Mouse (Mus musculus) cerebellum, adult (tissue): ENCODE measurements around the gene Cmss1.
A peak's percentile ranks its signal among the peaks of the same experiment; 100 is the strongest.

ENCODE experiments used
- ATAC-seq: cut with Nextera tagmentation; 2 replicates; pipeline ENCODE4 v1.9.2; 2017; ENCODE audit warnings: mild to moderate bottlenecking, moderate library complexity, mixed read lengths; ENCODE audit not compliant: insufficient number of reproducible peaks, low FRiP score, low TSS enrichment

Gene Cmss1

DNA sequence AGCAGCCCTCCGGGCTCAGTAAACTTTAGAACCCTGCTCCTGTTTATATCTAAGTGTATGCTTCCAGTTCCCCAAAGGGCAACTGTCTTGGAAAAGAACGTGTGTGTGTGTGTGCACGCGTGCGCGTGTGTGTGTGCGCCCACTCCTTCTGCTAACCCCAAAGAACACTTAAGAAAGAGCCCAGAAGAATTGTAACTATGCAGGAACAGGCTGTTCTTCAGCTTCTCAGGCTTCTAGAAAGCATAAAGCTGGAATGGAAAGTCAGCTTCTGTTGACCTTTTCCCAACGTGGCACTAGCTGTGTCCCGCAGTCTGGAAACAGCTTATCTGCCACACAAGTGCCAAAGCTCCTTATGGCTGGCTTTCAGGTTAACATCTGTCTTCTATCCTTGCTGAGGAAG lies 291.6 kb downstream of the Cmss1 start:
- ATAC-seq = no peak

DNA sequence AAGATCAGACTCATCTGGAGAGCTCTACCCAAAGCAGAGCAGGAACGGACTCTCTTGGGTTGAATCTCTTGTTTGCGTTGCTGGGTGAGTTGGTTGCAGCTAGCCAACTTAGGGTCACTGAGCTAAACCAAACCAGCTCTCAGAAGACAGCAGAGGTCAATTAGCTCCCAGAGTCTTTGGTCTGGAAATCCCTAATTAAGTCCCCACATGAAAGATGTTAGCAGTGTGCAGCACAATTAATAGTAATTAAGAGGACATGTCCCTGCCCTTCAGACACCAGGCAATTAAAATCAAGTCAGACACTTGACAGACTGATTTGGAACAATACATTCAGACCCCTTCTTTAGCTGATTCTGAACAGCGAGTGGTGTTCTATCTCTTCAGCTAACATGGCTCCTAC lies 292.4 kb downstream of the Cmss1 start:
- ATAC-seq = no peak

DNA sequence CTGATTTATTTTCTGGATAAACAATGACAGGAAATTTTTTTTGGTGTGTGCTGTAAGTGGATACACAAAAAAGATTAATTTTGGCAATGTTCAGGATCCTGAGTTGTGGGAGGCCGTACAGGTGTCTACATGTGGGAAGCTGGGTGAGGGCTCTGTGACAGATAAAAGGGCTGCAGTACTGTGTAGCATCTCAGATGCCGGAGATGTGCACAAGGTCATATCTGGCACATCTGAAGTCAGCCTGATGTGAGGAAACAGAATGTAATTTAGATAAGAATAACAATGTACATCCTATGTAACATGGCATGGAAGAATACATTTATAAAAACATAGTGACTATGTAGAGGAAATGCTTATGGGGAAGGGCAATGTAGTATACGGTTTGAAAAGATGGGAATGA lies 293.2 kb downstream of the Cmss1 start:
- no peak for ATAC-seq

DNA sequence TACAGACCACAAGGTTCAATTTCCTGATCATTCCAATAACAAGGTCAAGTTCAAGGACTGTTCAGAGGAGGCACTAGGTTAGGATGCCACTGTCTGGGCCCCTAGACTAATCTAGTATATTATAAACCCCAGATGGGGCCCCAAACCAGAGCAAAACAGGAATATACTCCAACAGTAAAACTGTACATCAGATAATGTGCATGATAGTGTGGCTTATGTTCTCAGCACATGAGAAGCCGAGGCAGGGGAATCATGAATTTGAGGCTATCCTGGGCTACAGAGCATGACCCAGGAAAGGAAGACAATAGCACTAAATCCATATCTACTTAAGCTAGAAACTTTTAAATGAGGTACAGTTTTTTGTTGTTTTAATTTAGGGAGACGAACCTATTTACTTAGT lies 294.5 kb downstream of the Cmss1 start:
- no peak for ATAC-seq

DNA sequence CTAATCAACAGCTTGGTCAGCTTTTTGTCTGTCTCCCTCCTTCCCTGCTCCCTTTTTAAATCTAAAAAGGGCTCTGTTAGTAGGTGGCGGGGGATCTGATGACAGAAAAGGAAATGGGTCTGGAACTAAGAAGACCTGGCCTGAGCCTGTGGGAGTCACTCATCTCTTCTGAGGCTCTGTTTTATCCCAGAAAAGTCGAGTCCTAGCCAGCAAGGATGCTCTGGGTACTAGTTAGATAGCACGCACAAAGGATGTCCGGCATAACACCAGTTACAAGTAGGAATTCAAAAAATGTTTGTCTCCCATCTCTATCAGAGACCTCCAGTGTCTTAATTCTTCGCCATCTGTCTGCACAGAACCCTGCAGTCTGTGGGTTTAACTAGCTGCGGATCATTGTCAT lies 301.2 kb downstream of the Cmss1 start:
- ATAC-seq = no peak

DNA sequence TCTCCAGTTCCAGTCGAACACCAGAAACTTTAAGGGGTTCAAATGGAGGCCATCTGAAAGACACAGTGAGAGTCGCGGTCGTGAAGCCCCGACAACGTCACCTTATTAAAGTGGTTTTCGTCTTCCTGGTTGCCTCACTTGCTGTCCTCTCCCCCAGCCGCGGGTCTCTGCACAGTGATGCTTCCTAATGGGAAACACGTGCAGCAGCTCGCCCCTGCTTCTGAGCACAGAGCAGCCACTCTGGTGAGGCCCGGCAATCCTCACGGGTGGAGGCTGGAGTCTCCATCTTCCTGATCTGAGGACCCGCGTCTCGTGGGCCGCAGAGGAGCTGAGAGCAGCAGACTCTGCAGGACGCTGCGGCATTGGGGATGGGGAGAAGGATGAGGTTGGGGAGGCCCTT lies 302.9 kb downstream of the Cmss1 start:
- no peak for ATAC-seq

DNA sequence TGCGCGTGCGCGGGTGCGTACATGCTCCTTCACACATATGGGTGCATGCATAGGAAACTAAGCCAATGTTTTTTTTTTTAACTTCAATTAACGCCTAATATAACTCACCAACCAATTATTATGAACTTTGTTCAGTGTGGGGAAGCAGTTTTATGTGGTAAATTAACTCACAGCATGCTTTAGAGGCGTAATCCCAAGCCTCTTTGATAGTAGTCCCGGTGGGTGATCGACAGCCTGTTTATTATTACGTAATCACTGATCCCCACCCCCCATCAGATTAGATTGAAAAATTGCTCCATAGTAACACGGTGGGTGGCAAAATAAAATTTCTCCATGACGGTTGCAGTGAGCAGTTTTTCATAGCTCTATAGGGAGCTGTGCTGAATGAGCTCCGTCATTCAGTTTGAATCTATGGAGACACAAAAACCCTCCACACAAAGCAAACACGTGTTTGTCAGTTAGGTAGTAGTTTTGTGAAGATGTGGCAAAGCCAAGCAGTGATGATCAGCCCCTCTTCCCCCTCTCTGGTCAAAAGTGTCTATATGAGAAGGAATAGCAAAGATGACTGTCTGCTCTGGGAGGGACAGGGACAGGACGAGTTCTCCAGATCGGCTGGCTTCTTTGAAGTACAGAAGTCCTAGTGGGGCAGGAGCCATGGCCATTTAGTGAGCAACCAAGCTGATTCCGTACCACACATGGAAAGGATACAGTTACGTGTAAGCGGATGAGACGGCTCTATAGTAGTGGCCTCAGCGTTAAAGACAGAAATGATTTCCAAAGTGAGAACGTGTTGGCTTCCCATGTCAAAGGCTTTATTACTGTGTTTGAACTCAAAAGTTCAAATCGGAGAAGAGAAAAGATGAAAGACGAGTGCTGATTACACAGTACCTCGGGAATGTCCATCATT lies 303.6 kb downstream of the Cmss1 start:
- ATAC-seq = no peak

DNA sequence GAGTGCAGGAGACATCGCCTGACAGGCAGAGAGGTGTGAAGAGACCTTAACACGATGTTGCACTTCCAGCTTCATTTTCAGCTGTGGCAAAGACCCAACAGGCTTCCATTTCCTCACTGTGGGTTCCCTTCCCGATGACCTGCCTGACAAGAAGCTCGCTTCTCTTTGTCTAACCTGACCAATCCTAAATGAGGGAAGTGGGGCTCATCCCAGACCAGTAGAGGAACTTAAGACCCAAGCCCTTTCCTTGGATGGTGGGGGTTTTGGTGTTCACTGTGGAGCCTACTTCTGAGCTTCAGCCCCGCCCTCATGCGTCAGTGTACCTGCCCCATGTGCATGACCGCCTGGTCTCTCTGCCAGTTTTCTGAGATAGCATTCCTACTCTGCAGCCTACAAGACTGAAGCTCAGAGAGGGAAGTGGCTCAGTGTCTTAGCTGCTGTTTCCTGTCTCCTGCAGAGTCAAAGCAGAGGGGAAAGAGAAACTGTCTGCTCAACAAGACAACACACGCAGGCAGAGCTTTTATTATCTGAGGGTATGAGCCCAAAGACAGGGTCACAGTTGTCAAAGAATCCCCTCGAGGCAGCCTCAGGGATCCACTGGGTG lies 305.1 kb downstream of the Cmss1 start:
- ATAC-seq = 0 out of 2 replicates have a peak, but pooled peaks have one; percentile 49

DNA sequence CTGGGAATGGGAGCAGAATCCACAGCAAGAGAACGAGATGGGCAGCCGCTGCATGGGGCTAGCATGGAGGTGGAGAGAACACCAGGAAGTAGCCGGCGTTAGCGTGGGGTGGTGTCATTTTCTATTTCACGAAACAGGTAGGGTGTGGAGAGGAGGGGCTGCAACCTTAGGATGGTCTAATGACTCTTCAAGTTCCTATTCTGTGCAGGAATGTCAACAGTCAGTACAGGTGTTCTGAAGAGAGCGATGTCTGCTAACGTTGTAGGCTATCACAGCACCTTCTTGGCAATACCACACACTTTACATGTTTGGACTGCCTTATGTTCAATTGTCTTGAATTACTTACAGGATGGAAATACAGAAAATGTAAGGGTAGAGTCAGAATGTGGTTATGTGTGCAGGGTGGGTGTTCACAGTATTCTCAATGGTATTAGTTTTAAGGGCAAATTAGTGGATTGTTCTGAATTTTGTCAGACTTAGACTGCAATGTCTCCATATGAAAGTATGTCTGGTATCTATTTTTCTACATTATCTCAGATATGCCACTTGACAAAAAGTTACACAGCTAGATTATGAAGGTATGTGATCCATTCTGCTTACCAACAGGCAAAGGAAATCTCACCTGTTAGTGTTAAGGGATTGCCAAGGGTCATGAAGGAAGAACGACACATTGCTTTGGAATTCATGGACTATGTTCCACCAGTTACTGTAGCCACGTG lies 311.3 kb downstream of the Cmss1 start:
- no peak for ATAC-seq

DNA sequence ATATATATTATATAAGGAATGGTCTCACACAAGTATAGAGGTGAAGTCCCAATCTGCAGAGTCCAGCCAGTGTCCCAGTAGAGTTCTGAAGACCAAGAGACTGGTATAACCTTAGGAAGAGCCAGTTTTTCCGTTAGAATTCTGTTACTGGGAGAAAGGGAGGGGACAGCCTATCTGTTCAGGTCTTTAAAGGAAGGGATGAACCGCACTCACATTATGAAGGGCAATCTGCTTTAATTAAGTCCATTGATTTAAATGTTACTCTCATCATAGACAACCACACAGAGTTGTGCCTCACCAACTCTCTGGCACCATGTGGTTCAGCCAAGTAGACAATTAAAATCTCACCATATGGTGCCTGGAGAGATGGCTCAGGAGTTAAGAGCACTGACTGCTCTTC lies 313.9 kb downstream of the Cmss1 start, which contains the start of gene Tmem30c:
TSS of gene Tmem30c (minus strand) at position 101 of the 400 bp plus-strand sequence.
- no peak for ATAC-seq

DNA sequence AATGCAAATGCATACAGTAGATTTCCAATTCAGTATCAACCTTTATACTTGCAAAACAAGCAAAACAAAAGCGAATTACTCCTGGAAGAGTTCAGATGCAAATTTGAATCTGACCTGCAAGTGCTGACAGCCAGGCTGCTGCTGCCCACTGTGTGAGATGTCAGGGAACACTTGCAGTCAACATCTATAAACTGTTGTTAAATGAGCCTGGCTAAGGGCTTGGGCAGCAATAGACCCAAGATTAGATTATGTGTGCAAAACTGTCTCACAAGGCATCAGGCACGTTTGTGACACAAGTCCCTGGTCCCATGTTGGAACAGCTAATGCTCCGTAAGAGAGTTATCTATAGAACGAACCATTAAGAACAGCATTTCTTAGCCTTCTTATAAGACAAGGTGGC lies 314.4 kb downstream of the Cmss1 start:
- no peak for ATAC-seq

DNA sequence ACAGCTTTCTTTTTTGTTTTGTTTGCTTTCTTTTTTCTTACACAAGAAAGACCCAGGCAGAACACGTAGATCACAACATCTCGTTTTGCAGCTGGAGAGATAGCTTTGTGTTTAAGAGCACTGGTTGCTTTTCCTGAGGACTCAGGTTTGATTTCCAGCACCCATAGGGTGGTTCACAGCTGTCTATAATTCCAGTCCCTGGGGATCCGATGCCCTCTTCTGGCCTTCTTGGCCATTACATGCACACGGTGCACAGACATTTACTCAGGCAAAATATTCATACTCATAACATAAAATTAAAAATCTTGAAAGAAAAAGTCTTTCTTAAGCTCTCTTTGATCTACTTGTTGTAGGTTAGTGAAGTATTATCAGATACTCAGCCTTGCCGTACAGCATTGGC lies 315.0 kb downstream of the Cmss1 start:
- ATAC-seq = no peak

DNA sequence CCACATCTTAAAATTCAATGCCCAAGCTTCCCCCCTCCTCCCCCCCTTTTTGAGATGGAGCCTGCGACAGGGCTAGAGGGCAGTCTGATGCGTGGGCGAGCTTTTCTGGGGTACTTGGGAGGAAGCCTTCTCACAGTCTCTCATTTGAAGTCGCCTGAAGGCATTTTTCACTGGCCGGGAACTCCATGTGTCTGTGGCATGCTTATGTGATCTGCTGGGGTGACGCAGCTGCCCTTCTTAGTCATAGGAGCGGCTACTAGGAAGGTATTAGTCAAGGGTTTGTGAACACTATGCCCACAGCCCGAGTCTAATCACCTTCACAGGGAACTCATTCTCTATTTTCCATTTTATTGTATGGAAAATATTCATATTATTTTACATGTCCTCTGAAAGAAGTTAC lies 325.2 kb downstream of the Cmss1 start:
- no peak for ATAC-seq

DNA sequence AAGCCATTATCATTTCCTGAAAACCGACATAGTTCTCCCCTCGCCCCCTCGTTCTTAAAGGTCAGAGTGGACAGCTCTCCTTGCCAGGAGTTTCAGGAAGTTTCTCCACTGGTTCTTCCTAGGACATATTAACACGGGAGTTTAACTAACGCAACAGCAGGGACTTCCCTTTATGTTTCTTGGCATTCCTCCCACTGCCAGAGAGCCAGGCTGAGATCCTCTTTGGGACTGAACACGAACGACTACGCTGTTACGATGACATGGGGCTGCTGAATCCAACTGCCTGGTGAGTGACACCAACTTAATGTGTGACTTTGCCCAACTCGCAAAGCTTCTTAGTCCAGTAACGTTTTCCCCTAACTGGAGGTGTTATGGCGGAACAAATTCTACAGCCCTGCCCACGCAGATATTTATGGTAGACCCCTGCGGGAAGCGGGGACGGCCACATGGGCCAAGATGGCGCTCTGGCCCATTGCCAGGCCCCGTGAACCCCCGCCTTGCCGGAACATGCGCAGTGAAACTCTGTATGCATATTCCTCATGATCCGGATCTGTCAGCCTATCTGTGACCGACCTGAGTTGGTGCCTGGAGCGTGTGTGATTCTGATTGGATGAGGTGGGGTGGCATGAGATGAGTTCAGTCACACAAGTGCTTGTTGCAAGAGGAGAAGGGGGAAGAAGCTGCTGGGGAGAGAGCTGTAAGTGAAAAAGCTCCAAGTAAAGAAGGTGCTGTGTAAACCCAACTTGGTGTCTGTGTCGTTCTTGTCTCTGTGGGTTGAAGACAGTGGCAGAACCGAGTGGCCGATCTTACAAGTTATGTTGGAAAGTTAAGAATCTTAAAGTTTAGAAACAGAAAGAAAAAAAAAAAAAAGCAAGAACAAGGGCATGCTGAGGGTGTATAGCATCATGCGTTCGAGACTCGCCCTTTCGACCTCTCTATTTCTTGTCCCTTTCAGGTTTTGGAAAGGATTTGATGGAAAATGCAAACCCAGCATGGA lies 326.1 kb downstream of the Cmss1 start:
- no peak for ATAC-seq

DNA sequence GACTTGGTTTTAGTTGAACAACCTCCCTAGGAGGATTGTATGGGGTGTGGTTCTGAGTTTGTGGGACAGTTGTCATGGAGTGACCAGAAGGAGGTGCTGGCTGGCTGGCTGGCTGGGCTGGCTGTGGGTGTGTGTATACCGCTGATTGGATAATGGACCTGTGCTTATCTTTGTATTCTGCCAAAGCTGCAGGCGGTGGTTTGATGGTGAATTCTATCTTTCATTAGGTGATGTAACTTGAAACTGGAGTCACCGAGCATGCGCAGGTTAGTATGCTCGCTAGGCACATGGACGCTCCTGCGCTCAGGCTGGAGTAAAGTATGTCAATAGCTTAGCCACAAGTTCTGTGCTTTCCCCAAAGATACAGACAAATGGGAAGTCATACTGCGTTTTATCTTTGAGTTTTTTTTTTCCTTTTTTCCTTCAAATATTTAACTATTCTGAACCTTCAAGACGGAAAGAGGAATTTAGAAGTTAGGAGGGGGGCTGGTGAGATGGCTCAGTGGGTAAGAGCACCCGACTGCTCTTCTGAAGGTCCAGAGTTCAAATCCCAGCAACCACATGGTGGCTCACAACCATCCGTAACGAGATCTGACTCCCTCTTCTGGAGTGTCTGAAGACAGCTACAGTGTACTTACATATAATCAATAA lies 327.6 kb downstream of the Cmss1 start:
- no peak for ATAC-seq

DNA sequence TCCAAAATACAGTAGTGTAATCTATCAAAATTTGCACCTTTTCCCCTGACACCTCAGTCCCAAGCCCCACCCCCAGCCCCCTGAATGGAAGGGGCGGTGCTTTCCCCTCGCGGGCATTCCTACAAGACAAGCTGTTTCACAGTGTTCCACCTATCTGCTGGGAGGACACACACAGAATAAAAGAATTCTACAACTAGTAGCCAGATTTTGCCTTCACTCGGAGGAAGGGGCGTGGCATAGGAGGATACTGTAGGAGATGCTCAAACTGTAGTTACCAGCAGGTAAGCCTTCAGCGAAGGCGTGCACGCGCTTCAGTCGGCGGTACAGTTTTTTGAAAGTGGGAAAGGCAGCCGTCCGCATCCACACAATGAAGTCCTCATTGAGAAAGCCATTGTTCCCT lies 336.9 kb downstream of the Cmss1 start:
- no peak for ATAC-seq

DNA sequence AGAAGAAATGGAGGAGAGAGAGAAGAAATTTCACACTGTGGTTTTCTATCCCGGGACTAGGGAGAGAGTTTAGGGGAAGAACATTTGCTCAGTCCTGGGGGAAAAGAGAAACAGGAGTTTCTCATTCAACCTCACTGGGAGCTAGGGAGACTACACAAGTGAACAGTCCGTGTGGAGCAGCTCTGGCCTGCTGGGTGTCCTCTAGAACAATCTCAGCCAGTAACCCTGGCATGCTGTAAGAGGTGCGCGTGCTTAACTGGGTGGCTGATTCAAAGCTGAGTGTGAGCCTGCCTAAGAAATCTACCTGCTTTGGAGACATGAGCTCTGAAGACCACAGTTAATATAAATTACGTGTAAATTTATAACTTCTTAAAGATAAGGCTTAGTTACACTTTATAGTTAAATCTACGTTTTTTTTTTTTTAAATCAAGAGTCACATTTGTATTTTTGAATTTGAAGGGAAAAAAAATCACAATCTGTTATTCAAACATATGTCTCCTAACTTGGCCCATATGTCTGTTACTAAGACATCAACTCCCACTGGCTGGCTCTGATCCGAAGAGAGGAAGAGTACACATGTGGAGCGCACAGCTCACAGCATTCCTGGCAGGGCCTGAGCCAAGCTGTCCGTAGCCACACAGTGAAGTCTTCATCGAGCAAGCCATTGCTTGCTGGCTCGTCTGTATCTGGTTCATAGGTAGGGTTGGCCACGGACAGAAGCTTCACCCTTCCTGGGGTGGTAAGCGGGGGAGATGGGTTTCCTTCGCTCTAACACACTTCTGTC lies 338.4 kb downstream of the Cmss1 start:
- no peak for ATAC-seq

DNA sequence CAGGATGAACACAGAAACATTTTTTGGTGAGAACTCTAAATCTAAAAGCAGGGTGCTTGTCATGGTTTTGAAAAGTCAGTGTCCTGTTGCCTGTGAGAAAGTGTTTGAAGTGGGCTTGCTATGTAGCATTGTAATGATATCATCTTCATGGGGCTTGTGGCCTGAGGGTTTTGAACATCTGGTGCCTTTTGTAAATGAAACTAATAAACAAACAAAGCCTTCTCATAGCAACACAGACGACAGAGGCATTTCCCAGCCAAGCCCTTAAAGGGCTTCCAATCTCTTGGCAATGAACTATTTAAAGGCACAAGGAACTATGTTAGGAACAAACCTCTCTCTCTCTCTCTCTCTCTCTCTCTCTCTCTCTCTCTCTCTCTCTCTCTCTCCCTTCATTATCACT lies 339.6 kb downstream of the Cmss1 start:
- ATAC-seq = no peak

DNA sequence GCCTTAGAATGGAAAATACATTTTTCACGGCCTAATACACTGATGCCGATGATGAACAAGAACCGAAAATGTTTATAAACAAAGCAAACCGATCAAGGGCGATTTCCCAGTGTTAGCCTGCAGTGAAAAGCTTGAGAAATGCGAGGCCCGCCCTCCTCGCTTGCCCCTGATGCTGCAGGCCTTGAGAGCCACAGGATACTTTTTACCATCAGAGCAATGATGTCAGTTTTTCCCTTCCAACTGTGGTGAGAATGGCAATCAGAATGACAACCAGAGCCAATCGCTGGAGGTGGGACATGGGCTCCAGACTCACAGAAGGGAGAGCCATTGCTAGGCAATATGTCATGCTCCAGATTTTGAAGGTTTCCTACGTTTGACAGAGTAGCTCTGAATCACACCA lies 346.5 kb downstream of the Cmss1 start:
- no peak for ATAC-seq
